Mouse (Mus musculus) liver, embryonic 14.5 days (tissue): ENCODE measurements at regions not wholly inside any gene's neighbourhood (a gene's known extent, or its start where the extent isn't known, plus 50 kb on each side); places are given as distances from the start of the nearest gene placed in this dataset.

ENCODE experiments used
- ATAC-seq: fragments of 200-750 bp; cut with Nextera tagmentation; 2 replicates; pipeline ENCODE4 v1.8.0; 2017; ENCODE audit warnings: moderate number of reproducible peaks, mild to moderate bottlenecking, moderate library complexity; ENCODE audit not compliant: insufficient read depth
- DNase-seq, 3 experiments: peaks; one replicate each; pipeline ENCODE4 v3.0.0-alpha.2; 2012 to 2013; ENCODE audit warnings: low read depth in 3 of 3, low spot score in 3 of 3
- H3K27ac ChIP-seq: fragments of 300-500 bp; sonication (generic); 2 replicates; pipeline ENCODE4 v1.5.1; 2014; ENCODE audit warnings: moderate library complexity, mild to moderate bottlenecking, control low read depth, inconsistent platforms
- H3K27me3 ChIP-seq: fragments of 300-500 bp; sonication (generic); 2 replicates; pipeline ENCODE4 v1.6.1; 2014; ENCODE audit warnings: mild to moderate bottlenecking, low read length, moderate library complexity; ENCODE audit not compliant: control insufficient read depth, insufficient read depth
- H3K36me3 ChIP-seq: fragments of 300-500 bp; sonication (generic); replicated peaks from 2 replicates; pipeline ENCODE4 v1.6.1; 2014; ENCODE audit warnings: low read depth; ENCODE audit not compliant: control insufficient read depth, insufficient read depth
- H3K4me1 ChIP-seq, 2 experiments: fragments of 200-500 bp in 1 of 2; fragments of 300-500 bp in 1 of 2; sonication (generic) in 1 of 2; replicated peaks; 2 replicates each; pipeline ENCODE4 v1.6.1; 2012 to 2014; ENCODE audit warnings: antibody characterized with exemption in 1 of 2, inconsistent platforms in 1 of 2, low read length in 1 of 2; ENCODE audit not compliant: control insufficient read depth in 2 of 2, insufficient read depth in 2 of 2
- H3K4me2 ChIP-seq: fragments of 300-500 bp; sonication (generic); 2 replicates; pipeline ENCODE4 v1.6.1; 2014; ENCODE audit warnings: low read depth, mild to moderate bottlenecking, control low read depth, moderate library complexity
- H3K4me3 ChIP-seq, 2 experiments: fragments of 200-500 bp in 1 of 2; fragments of 300-500 bp in 1 of 2; sonication (generic) in 1 of 2; 2 replicates each; pipeline ENCODE4 v1.5.1; 2012 to 2014; ENCODE audit warnings: low read depth in 2 of 2, low read length in 2 of 2, mild to moderate bottlenecking in 2 of 2, control low read depth in 1 of 2, inconsistent platforms in 1 of 2, moderate library complexity in 1 of 2; ENCODE audit not compliant: insufficient read depth in 1 of 2
- H3K9ac ChIP-seq: fragments of 300-500 bp; sonication (generic); replicated peaks from 2 replicates; pipeline ENCODE4 v1.6.1; 2014; ENCODE audit warnings: mild to moderate bottlenecking, control low read depth, moderate library complexity
- H3K9me3 ChIP-seq: fragments of 300-500 bp; sonication (generic); 2 replicates; pipeline ENCODE4 v1.6.1; 2016; ENCODE audit warnings: low read length, mixed read lengths; ENCODE audit not compliant: control insufficient read depth
- CTCF ChIP-seq: IDR thresholded peaks from 2 replicates; pipeline ENCODE4 v1.5.1; 2016; ENCODE audit warnings: antibody characterized with exemption, low read depth, control low read depth
- EP300 ChIP-seq: IDR thresholded peaks from 2 replicates; pipeline ENCODE4 v1.6.1; 2016; ENCODE audit warnings: antibody characterized with exemption, low read depth
- WGBS: fragments of 180-500 bp; shearing (Covaris S2); extraction: QIAGEN DNeasy Blood & Tissue Kit; methylation state at CpG from one replicate; pipeline ENCODE4 v1.1.7; 2014; ENCODE audit not compliant: insufficient replicate concordance; 5-methylcytosine and 5-hydroxymethylcytosine counted together

GRCm38 (mm10) chr12:45519554-45519953 is 445.0 kb upstream of the Stxbp6 start:
- TF ChIP-seq EP300: no peak
- Histone ChIP-seq H3K9ac (no peak overlapping the region), H3K4me1 (no peaks in the 10 kb centered on the region), H3K27ac (no peak overlapping the region), H3K9me3 (no peaks in the 10 kb centered on the region), H3K36me3 (no peaks in the 10 kb centered on the region), H3K4me2 (no peak overlapping the region), H3K27me3 (no peaks in the 10 kb centered on the region), H3K4me3 (no peak overlapping the region)
- DNase-seq: no peak
- ATAC-seq: no peak

- H3K27me3 ChIP-seq: no peaks in the 10 kb centered on the region
- H3K4me3 ChIP-seq: no peak overlapping the region
- no peaks in the 10 kb centered on the region for H3K4me1 ChIP-seq
- 41% methylated on average over 3 of the region's 3 CpGs for WGBS
- no peaks in the 10 kb centered on the region for H3K9me3 ChIP-seq
- no peak overlapping the region for H3K27ac ChIP-seq
- no peak overlapping the region for H3K9ac ChIP-seq
- ATAC-seq (no peak), DNase-seq (no peak)
- H3K4me2 ChIP-seq: no peak overlapping the region
- no peaks in the 10 kb centered on the region for H3K36me3 ChIP-seq
- TF ChIP-seq EP300 (no peak), CTCF (no peak)
These were observed 439.9 kb upstream of the Stxbp6 start for GRCm38 (mm10) chr12:45514459-45514858.

GRCm38 (mm10) chr12:45507400-45507982 is 433.0 kb upstream of the Stxbp6 start:
- H3K36me3 ChIP-seq: no peaks in the 10 kb centered on the region
- WGBS: 35% methylated on average over 7 of the region's 7 CpGs
- H3K4me3 ChIP-seq: no peak overlapping the region
- DNase-seq (no peak), ATAC-seq (no peak)
- no peak overlapping the region for H3K9ac ChIP-seq
- no peaks in the 10 kb centered on the region for H3K27me3 ChIP-seq
- no peaks in the 10 kb centered on the region for H3K9me3 ChIP-seq
- H3K4me1 ChIP-seq: no peaks in the 10 kb centered on the region
- no peak overlapping the region for H3K4me2 ChIP-seq
- H3K27ac ChIP-seq: no peak overlapping the region
- TF ChIP-seq CTCF (no peak), EP300 (no peak)

GRCm38 (mm10) chr12:45499834-45500233 is 425.3 kb upstream of the Stxbp6 start:
- H3K27me3 ChIP-seq: no peaks in the 10 kb centered on the region
- ATAC-seq: no peak
- no peaks in the 10 kb centered on the region for H3K9me3 ChIP-seq
- 53% methylated on average over 6 of the region's 6 CpGs for WGBS
- no peak for DNase-seq
- no peak overlapping the region for H3K4me2 ChIP-seq
- TF ChIP-seq CTCF: no peak
- no peak for TF ChIP-seq EP300
- no peaks in the 10 kb centered on the region for H3K36me3 ChIP-seq
- no peak overlapping the region for H3K4me3 ChIP-seq
- H3K4me1 ChIP-seq: no peaks in the 10 kb centered on the region
- no peak overlapping the region for H3K9ac ChIP-seq
- H3K27ac ChIP-seq: no peak overlapping the region

GRCm38 (mm10) chr12:45498230-45498629 is 423.7 kb upstream of the Stxbp6 start:
- H3K36me3 ChIP-seq: no peaks in the 10 kb centered on the region
- no peak overlapping the region for H3K9ac ChIP-seq
- H3K4me1 ChIP-seq: no peaks in the 10 kb centered on the region
- ATAC-seq: no peak
- DNase-seq: no peak
- no peak overlapping the region for H3K4me3 ChIP-seq
- no peak for TF ChIP-seq EP300
- TF ChIP-seq CTCF: no peak
- no peak overlapping the region for H3K4me2 ChIP-seq
- no peak overlapping the region for H3K27ac ChIP-seq
- H3K27me3 ChIP-seq: no peaks in the 10 kb centered on the region
- no peaks in the 10 kb centered on the region for H3K9me3 ChIP-seq
